Mouse (Mus musculus) midbrain, embryonic 14.5 days (tissue): ENCODE data around the gene Ppp2r5c. TPM values are rescaled to one million over a fixed set of nuclear protein-coding genes. Genes with fewer than 3 reads are reported as not detected.
A peak's percentile ranks its signal among the peaks of the same experiment; 100 is the strongest.

Source experiments
- ATAC-seq: fragments of 200-750 bp; cut with Nextera tagmentation; 2 replicates; pipeline ENCODE4 v1.8.0; 2017; ENCODE audit warnings: moderate number of reproducible peaks, moderate library complexity; ENCODE audit not compliant: low FRiP score, low TSS enrichment
- DNase-seq: peaks from one replicate; pipeline ENCODE4 v3.0.0-alpha.2; 2015
- H3K27ac ChIP-seq: fragments of 300-500 bp; sonication (generic); replicated peaks from 2 replicates; pipeline ENCODE4 v1.5.1; 2014; ENCODE audit warnings: mild to moderate bottlenecking, low read depth, low read length, moderate library complexity
- H3K27me3 ChIP-seq: fragments of 300-500 bp; sonication (generic); 2 replicates; pipeline ENCODE4 v1.6.1; 2014; ENCODE audit warnings: low read length, control low read depth, mixed read lengths; ENCODE audit not compliant: control insufficient read depth, insufficient read depth
- H3K36me3 ChIP-seq: fragments of 300-500 bp; sonication (generic); 2 replicates; pipeline ENCODE4 v1.6.1; 2014; ENCODE audit warnings: low read length, control low read depth; ENCODE audit not compliant: control insufficient read depth, insufficient read depth
- H3K4me1 ChIP-seq: fragments of 300-500 bp; sonication (generic); 2 replicates; pipeline ENCODE4 v1.6.1; 2014; ENCODE audit warnings: mild to moderate bottlenecking, antibody characterized with exemption, low read length, control low read depth; ENCODE audit not compliant: control insufficient read depth, insufficient read depth
- H3K4me2 ChIP-seq: fragments of 300-500 bp; sonication (generic); 2 replicates; pipeline ENCODE4 v1.6.1; 2014; ENCODE audit warnings: mild to moderate bottlenecking, low read length, moderate library complexity
- H3K4me3 ChIP-seq: fragments of 300-500 bp; sonication (generic); replicated peaks from 2 replicates; pipeline ENCODE4 v1.5.1; 2014; ENCODE audit warnings: low read depth, low read length
- H3K9ac ChIP-seq: fragments of 300-500 bp; sonication (generic); replicated peaks from 2 replicates; pipeline ENCODE4 v1.6.1; 2014; ENCODE audit warnings: mild to moderate bottlenecking, low read length, moderate library complexity
- H3K9me3 ChIP-seq: fragments of 300-500 bp; sonication (generic); 2 replicates; pipeline ENCODE4 v1.6.1; 2016; ENCODE audit warnings: low read length, control low read depth, mixed read lengths; ENCODE audit not compliant: control insufficient read depth
- WGBS: fragments of 180-500 bp; shearing (Covaris S2); extraction: QIAGEN DNeasy Blood & Tissue Kit; methylation state at CpG from one replicate; pipeline ENCODE4 v1.1.7; 2014; 5-methylcytosine and 5-hydroxymethylcytosine counted together
- polyA plus RNA-seq: library from polyadenylated mRNA; unstranded; fragments of >200 nt; fragmentation: Nextera tagmentation; extraction: Ambion mirVana; gene quantifications from 2 replicates; pipeline ENCODE4 v1.2.1, GENCODE M21; 2014

Gene Ppp2r5c
- polyA plus RNA-seq, 1 experiment from 2014 or later, result 158 TPM

GRCm38 (mm10) chr12:110436638-110437366 lies 10.1 kb upstream of the Ppp2r5c start:
- DNase-seq (no peak), ATAC-seq (no peak)
- Histone ChIP-seq H3K27ac (no peak overlapping the region), H3K36me3 (no peaks in the 10 kb centered on the region), H3K27me3 (no peaks in the 10 kb centered on the region; the same call in 1 of the 2 replicates), H3K4me1 (no peaks in the 10 kb centered on the region), H3K9me3 (no peaks in the 10 kb centered on the region), H3K9ac (no peak overlapping the region), H3K4me3 (no peak overlapping the region), H3K4me2 (no peak overlapping the region)
- WGBS, result 71% methylated on average over 9 of the region's 9 CpGs

GRCm38 (mm10) chr12:110437367-110437703 lies 9.6 kb upstream of the Ppp2r5c start:
- no peak for ATAC-seq
- no peaks in the 10 kb centered on the region for H3K9me3 ChIP-seq
- DNase-seq, result peak; percentile 8
- H3K4me2 ChIP-seq, result no peak overlapping the region
- no peak overlapping the region for H3K27ac ChIP-seq
- H3K27me3 ChIP-seq, result no peaks in the 10 kb centered on the region; the same call in 1 of the 2 replicates
- H3K36me3 ChIP-seq, result no peaks in the 10 kb centered on the region
- H3K4me1 ChIP-seq, result no peaks in the 10 kb centered on the region
- H3K9ac ChIP-seq, result no peak overlapping the region
- no peak overlapping the region for H3K4me3 ChIP-seq
- 64% methylated on average over 7 of the region's 7 CpGs for WGBS

GRCm38 (mm10) chr12:110438367-110438973 lies 8.4 kb upstream of the Ppp2r5c start:
- Histone ChIP-seq H3K4me3 (no peak overlapping the region), H3K27me3 (no peaks in the 10 kb centered on the region; the same call in 1 of the 2 replicates), H3K4me2 (no peak overlapping the region), H3K9me3 (no peaks in the 10 kb centered on the region), H3K4me1 (no peaks in the 10 kb centered on the region), H3K36me3 (no peaks in the 10 kb centered on the region), H3K9ac (no peak overlapping the region), H3K27ac (no peak overlapping the region)
- no peak for DNase-seq
- 49% methylated on average over 5 of the region's 5 CpGs for WGBS
- ATAC-seq, result no peak

GRCm38 (mm10) chr12:110442238-110442637 lies 4.7 kb upstream of the Ppp2r5c start:
- no peaks in the 10 kb centered on the region for H3K27me3 ChIP-seq
- no peak overlapping the region for H3K4me2 ChIP-seq
- H3K9ac ChIP-seq, result no peak overlapping the region
- ATAC-seq (no peak), DNase-seq (no peak)
- H3K4me1 ChIP-seq, result no peaks in the 10 kb centered on the region
- H3K9me3 ChIP-seq, result no peaks in the 10 kb centered on the region
- H3K36me3 ChIP-seq, result no peaks in the 10 kb centered on the region
- no peak overlapping the region for H3K27ac ChIP-seq
- WGBS, result 92% methylated on average over 2 of the region's 2 CpGs
- no peak overlapping the region for H3K4me3 ChIP-seq

GRCm38 (mm10) chr12:110444530-110444929 lies 2.4 kb upstream of the Ppp2r5c start:
- no peak for ATAC-seq

GRCm38 (mm10) chr12:110445775-110446174 lies 1.1 kb upstream of the Ppp2r5c start:
- 46% methylated on average over 7 of the region's 7 CpGs for WGBS
- H3K4me3 ChIP-seq, result peak overlapping the region; percentile 54
- no peaks in the 10 kb centered on the region for H3K9me3 ChIP-seq
- no peaks in the 10 kb centered on the region for H3K27me3 ChIP-seq
- peak overlapping the region; percentile 85 for H3K27ac ChIP-seq
- ATAC-seq, result no peak
- H3K4me1 ChIP-seq, result peaks cover 7% of the 10 kb centered on the region; the same call in 1 of the 2 replicates
- H3K36me3 ChIP-seq, result peaks cover 9% of the 10 kb centered on the region; the same call in 1 of the 2 replicates
- H3K4me2 ChIP-seq, result peak overlapping the region; percentile 78
- H3K9ac ChIP-seq, result no peak overlapping the region
- no peak for DNase-seq

More at GRCm38 (mm10) chr12:110444530-110444929, 2.4 kb upstream of the Ppp2r5c start:
- H3K4me1 ChIP-seq, result peaks cover 7% of the 10 kb centered on the region; the same call in 1 of the 2 replicates
- no peak for DNase-seq
- no peak overlapping the region for H3K4me2 ChIP-seq
- H3K4me3 ChIP-seq, result no peak overlapping the region
- no peak overlapping the region for H3K9ac ChIP-seq
- WGBS, result 78% methylated on average over 5 of the region's 5 CpGs
- H3K9me3 ChIP-seq, result no peaks in the 10 kb centered on the region
- peaks cover under 1% of the 10 kb centered on the region; the same call in 1 of the 2 replicates for H3K36me3 ChIP-seq
- H3K27ac ChIP-seq, result no peak overlapping the region
- no peaks in the 10 kb centered on the region for H3K27me3 ChIP-seq

GRCm38 (mm10) chr12:110447306-110447705 lies 386 bp downstream of the Ppp2r5c start:
- Histone ChIP-seq H3K36me3 (peaks cover 18% of the 10 kb centered on the region; the same call in 1 of the 2 replicates), H3K4me3 (peak overlapping the region; percentile 54), H3K9me3 (no peaks in the 10 kb centered on the region), H3K9ac (peak overlapping the region; percentile 88), H3K27me3 (no peaks in the 10 kb centered on the region), H3K27ac (peak overlapping the region; percentile 85), H3K4me1 (peaks cover 7% of the 10 kb centered on the region; the same call in 1 of the 2 replicates), H3K4me2 (peak overlapping the region; percentile 78)
- WGBS, result under 1% methylated on average over 36 of the region's 39 CpGs
- ATAC-seq (peak; percentile 46), DNase-seq (peak; percentile 65)

- WGBS, result 59% methylated on average over 10 of the region's 10 CpGs
- no peak overlapping the region for H3K27ac ChIP-seq
- H3K4me1 ChIP-seq, result peaks cover 7% of the 10 kb centered on the region; the same call in 1 of the 2 replicates
- DNase-seq (no peak), ATAC-seq (no peak)
- no peaks in the 10 kb centered on the region for H3K9me3 ChIP-seq
- H3K27me3 ChIP-seq, result no peaks in the 10 kb centered on the region
- H3K9ac ChIP-seq, result no peak overlapping the region; the same call in 1 of the 2 replicates
- H3K4me3 ChIP-seq, result no peak overlapping the region
- H3K36me3 ChIP-seq, result peaks cover 18% of the 10 kb centered on the region; the same call in 1 of the 2 replicates
- no peak overlapping the region for H3K4me2 ChIP-seq
Observed at GRCm38 (mm10) chr12:110448767-110449166, 1.8 kb downstream of the Ppp2r5c start.
